Mouse (Mus musculus) gastrocnemius, postnatal 14 days (tissue): Measurements from ENCODE around the gene Gpr156. TPM values are rescaled to one million over a fixed set of nuclear protein-coding genes. Genes with fewer than 3 reads are reported as not detected.
"Not testable (repeated sequence)": the region's sequence is repeated elsewhere in the genome, so short reads cannot be mapped to it uniquely, and the experiment has no call there.

Experiments used
- DNase-seq: peaks from one replicate; pipeline ENCODE4 v3.0.0; 2021; ENCODE audit warnings: mixed read lengths
- intact Hi-C: fragments of 180-260 bp; cut with DNase I; formaldehyde crosslinking; loops from one replicate; pipeline ENCODE4 v1.15.1; 2025; ENCODE audit warnings: low total_unique reads
- total RNA-seq, 2 experiments: library from RNA; stranded (reverse); gene quantifications; 2 replicates each; pipeline ENCODE4 v1.2.3; 2021

Gene Gpr156
- total RNA-seq, 2 experiments from 2014 or later, result 0.22 to 0.59 TPM

GRCm38 (mm10) chr16:38033071-38033470 lies 116.8 kb downstream of the Gpr156 start:
- DNase-seq, result no peak
- intact Hi-C loops, result no loop called here

DNA sequence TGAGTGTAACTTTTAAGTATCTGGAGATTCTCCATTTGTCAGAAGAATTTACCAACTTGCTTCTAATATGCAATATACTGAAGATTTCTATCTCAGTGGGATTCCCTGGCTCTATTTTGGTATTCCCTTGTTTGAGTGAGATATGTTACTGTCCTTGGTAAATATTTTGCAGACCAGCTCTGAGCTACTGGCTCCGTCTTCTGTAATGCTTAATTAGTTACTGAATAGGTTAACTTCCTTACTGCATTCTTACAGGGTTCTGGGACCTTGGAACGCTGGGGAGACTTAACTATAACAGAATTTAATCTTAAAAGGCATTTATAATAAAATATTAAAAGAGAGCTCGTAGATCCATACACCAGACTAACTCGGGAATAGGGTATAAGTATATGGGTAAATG lies 121.8 kb downstream of the Gpr156 start:
- intact Hi-C loops, DNase-seq: not testable (repeated sequence)

GRCm38 (mm10) chr16:38042160-38042559 lies 125.9 kb downstream of the Gpr156 start:
- intact Hi-C loops, result no loop called here

DNA sequence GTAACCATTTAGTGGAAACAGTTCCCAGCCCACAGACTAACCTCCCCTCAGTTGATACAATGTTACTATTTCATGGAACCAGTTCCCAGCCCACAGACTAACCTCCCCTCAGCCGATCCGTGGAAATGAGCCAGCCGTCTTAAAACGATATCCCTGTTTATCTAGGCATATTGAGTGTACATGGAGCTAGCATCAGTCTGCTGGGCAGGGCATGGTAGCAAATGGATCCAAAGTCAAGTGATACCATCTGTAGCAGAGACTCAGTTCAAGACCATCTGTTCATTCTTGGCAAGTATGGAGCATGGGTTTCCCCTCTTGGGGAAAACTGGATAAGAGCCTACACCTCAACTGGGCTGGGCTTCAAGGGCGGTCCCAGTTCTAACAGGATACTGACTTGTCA lies 128.3 kb downstream of the Gpr156 start:
- peak; percentile 12 for DNase-seq

More at GRCm38 (mm10) chr16:38042160-38042559, 125.9 kb downstream of the Gpr156 start:
- no peak for DNase-seq

GRCm38 (mm10) chr16:38047781-38048558 lies 131.7 kb downstream of the Gpr156 start:
- intact Hi-C loops, result no loop called here

More for the DNA sequence above, 128.3 kb downstream of the Gpr156 start:
- intact Hi-C loops, result no loop called here

More at GRCm38 (mm10) chr16:38047781-38048558, 131.7 kb downstream of the Gpr156 start:
- DNase-seq, result no peak

Other genes with a start within 250 kb of the Gpr156 start
- 100 to 1,000 TPM; 209 to 290 TPM for gene Fstl1, start 139.6 kb upstream of the Gpr156 start, total RNA-seq
- gene Gm36028, start 55.4 kb upstream of the Gpr156 start, total RNA-seq, result not detected
- gene Lrrc58, start 48.1 kb upstream of the Gpr156 start, total RNA-seq, result 10 to 100 TPM; 41.3 to 66.4 TPM
- 10 to 100 TPM; 47.2 to 49.3 TPM for gene Gsk3b, start 172.5 kb downstream of the Gpr156 start, total RNA-seq